Mouse (Mus musculus) intestine, embryonic 14.5 days (tissue): Measurements from ENCODE around the gene Myl7. TPM values are rescaled to one million over a fixed set of nuclear protein-coding genes. Genes with fewer than 3 reads are reported as not detected.

ENCODE experiments used
- ATAC-seq: fragments of 200-750 bp; cut with Nextera tagmentation; replicated peaks from 2 replicates; pipeline ENCODE4 v1.8.0; 2017; ENCODE audit warnings: low read depth, moderate number of reproducible peaks, moderate TSS enrichment, moderate library complexity; ENCODE audit not compliant: low FRiP score, low TSS enrichment
- DNase-seq: peaks from one replicate; pipeline ENCODE4 v3.0.0-alpha.2; 2018; ENCODE audit warnings: low spot score
- H3K27ac ChIP-seq: fragments of 300-500 bp; sonication (generic); 2 replicates; pipeline ENCODE4 v1.5.1; 2014; ENCODE audit warnings: low read depth, mild to moderate bottlenecking, control low read depth
- H3K27me3 ChIP-seq: fragments of 300-500 bp; sonication (generic); replicated peaks from 2 replicates; pipeline ENCODE4 v1.6.1; 2014; ENCODE audit warnings: low read length, control low read depth; ENCODE audit not compliant: control insufficient read depth, insufficient read depth
- H3K36me3 ChIP-seq: fragments of 300-500 bp; sonication (generic); 2 replicates; pipeline ENCODE4 v1.6.1; 2014; ENCODE audit warnings: low read length, control low read depth; ENCODE audit not compliant: control insufficient read depth, insufficient read depth
- H3K4me1 ChIP-seq: fragments of 300-500 bp; sonication (generic); replicated peaks from 2 replicates; pipeline ENCODE4 v1.6.1; 2014; ENCODE audit warnings: low read length, control low read depth, mixed read lengths; ENCODE audit not compliant: control insufficient read depth, insufficient read depth
- H3K4me2 ChIP-seq: fragments of 300-500 bp; sonication (generic); 2 replicates; pipeline ENCODE4 v1.6.1; 2014; ENCODE audit warnings: low read length
- H3K4me3 ChIP-seq: fragments of 300-500 bp; sonication (generic); 2 replicates; pipeline ENCODE4 v1.5.1; 2014; ENCODE audit warnings: low read depth, low read length, control low read depth, mixed read lengths
- H3K9ac ChIP-seq: fragments of 300-500 bp; sonication (generic); 2 replicates; pipeline ENCODE4 v1.6.1; 2014; ENCODE audit warnings: mild to moderate bottlenecking, low read length
- H3K9me3 ChIP-seq: fragments of 300-500 bp; sonication (generic); 2 replicates; pipeline ENCODE4 v1.6.1; 2016; ENCODE audit warnings: low read length, control low read depth; ENCODE audit not compliant: control insufficient read depth
- WGBS: fragments of 180-500 bp; shearing (Covaris S2); extraction: QIAGEN DNeasy Blood & Tissue Kit; methylation state at CpG from one replicate; pipeline ENCODE4 v1.1.7; 2014; 5-methylcytosine and 5-hydroxymethylcytosine counted together
- polyA plus RNA-seq: library from polyadenylated mRNA; unstranded; fragments of >200 nt; fragmentation: Nextera tagmentation; extraction: Ambion mirVana; gene quantifications from 2 replicates; pipeline ENCODE4 v1.2.1, GENCODE M21; 2014

The Myl7 gene
- polyA plus RNA-seq, 1 experiment from 2014 or later: 33.3 TPM

GRCm38 (mm10) chr11:5882518-5882917, 16.1 kb downstream of the Myl7 start:
- Histone ChIP-seq H3K9ac (no peak overlapping the region), H3K27me3 (no peaks in the 10 kb centered on the region), H3K4me1 (peaks cover 4% of the 10 kb centered on the region; the same call in 1 of the 2 replicates), H3K4me2 (no peak overlapping the region), H3K27ac (no peak overlapping the region), H3K9me3 (no peaks in the 10 kb centered on the region), H3K36me3 (no peaks in the 10 kb centered on the region), H3K4me3 (no peak overlapping the region)
- 64% methylated on average over 8 of the region's 8 CpGs for WGBS
- DNase-seq: no peak
- ATAC-seq: no peak

DNA sequence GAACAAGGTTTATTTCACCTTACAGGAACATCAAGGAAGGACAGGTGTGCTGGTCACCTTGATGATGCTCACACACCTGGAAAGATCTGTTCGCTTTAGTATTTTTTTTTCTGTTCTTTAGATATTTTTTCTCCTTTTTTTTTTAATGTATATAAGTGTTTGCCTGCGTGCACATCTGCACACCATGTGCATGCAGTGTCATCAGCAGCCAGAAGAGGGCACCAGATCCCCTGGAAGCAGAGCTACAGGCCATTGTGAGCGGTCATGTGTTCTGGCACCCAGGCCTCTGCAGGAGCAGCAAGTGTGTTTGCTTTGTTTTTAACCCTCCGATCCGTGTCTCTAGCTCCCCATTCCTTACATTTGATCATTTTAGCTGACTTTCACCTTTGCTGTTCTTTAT, 18.7 kb downstream of the Myl7 start:
- 58% methylated on average over 5 of the region's 5 CpGs for WGBS
- H3K27me3 ChIP-seq: no peaks in the 10 kb centered on the region
- H3K4me2 ChIP-seq: no peak overlapping the region
- no peak overlapping the region for H3K9ac ChIP-seq
- H3K4me1 ChIP-seq: peaks cover 8% of the 10 kb centered on the region; the same call in 1 of the 2 replicates
- DNase-seq: peak; percentile 72
- H3K9me3 ChIP-seq: no peaks in the 10 kb centered on the region
- ATAC-seq: no peak
- no peak overlapping the region for H3K4me3 ChIP-seq
- peaks cover 15% of the 10 kb centered on the region for H3K36me3 ChIP-seq
- no peak overlapping the region for H3K27ac ChIP-seq

DNA sequence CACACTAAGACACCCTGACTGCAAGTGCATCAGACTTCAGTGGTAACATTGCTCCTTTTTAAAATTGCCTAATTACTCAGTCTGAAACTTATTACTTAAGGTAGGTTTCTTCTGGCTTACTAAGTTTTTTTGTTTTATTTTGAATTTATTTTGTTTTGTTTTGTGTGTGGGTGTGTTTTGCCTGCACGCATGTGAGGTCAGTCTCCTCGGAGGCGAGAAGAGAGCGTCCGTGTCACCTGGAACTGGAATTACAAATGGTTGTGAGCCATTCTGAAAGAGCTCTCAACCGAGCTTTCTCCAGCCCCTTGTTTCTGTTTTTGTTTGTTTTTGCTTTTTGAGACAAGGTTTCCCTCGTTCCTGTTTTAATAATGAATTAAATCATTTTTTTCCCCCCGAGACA, 19.9 kb downstream of the Myl7 start:
- Histone ChIP-seq H3K4me2 (peak overlapping the region; percentile 81), H3K9me3 (no peaks in the 10 kb centered on the region), H3K27ac (peak overlapping the region; percentile 75), H3K4me3 (peak overlapping the region; percentile 60), H3K9ac (peak overlapping the region; percentile 28), H3K4me1 (peaks cover 8% of the 10 kb centered on the region; the same call in 1 of the 2 replicates), H3K27me3 (no peaks in the 10 kb centered on the region), H3K36me3 (peaks cover 27% of the 10 kb centered on the region)
- no peak for DNase-seq
- no peak for ATAC-seq
- 39% methylated on average over 8 of the region's 8 CpGs for WGBS

DNA sequence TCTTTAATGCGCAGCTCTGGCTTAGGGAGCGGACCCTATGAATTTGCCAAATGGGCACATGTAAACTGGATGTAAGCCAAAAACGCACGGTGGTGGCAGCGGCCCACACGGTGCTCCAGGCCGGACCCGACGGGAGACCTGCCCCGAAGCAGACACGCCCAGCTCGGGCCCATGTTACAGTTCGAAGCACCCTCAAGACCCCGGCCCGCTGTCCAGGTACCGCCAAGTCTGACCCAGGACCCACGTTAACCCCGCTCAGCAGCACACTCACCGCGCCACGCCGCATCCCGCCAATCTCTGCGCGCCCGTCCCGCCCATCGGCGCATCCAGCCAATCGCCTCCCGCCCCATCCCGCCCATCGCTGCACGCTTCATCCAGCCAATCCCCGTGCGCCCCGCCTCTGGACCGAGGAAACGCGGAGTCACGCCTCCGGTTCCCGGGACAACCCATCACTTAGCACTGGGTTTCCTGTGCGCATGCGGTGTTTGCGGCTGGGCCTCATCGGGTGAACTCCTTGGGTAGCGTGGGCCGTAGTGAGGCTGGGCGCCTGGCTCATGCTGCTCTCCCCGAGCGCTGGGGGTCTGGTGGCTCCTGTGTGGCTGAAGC, 20.6 kb downstream of the Myl7 start, which contains the start of gene Pold2:
Gene Pold2, minus strand, starts transcription at position 372 of the 606 bp plus-strand sequence.
- Histone ChIP-seq H3K4me3 (peak within 1 kb of the TSS; percentile 60), H3K4me1 (peaks cover 8% of the 10 kb centered on the region; the same call in 1 of the 2 replicates), H3K9me3 (no peaks in the 10 kb centered on the region), H3K36me3 (peaks cover 34% of the 10 kb centered on the region), H3K4me2 (peak within 1 kb of the TSS; percentile 81), H3K9ac (peak within 1 kb of the TSS; percentile 72), H3K27ac (peak within 1 kb of the TSS; percentile 75), H3K27me3 (no peaks in the 10 kb centered on the region)
- DNase-seq (peak; percentile 96), ATAC-seq (peak; percentile 99)
- under 1% methylated on average over 52 of the region's 52 CpGs for WGBS

DNA sequence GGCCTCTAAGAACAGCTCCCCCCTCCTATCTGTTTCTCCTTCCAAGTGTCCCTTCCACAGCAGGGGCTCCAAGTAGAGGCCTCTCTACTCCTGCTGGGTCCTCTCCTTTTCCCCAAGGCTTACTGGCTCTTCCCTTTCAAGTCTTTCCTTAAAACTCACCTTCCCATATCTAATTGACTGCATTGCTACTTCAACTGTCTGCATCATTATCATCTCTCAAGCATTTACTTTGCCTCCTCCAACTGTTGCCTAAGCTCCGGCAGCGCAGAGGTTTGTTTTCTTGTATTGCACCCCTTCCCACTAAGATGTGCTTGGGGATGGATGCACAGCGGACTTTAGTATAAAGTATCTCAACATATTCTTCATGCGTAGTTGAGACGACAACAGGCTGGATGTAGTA, 21.2 kb downstream of the Myl7 start:
- Histone ChIP-seq H3K4me2 (peak overlapping the region; percentile 81), H3K4me1 (peaks cover 8% of the 10 kb centered on the region; the same call in 1 of the 2 replicates), H3K9me3 (no peaks in the 10 kb centered on the region), H3K27me3 (no peaks in the 10 kb centered on the region), H3K4me3 (peak overlapping the region; percentile 60), H3K9ac (peak overlapping the region; percentile 72), H3K27ac (peak overlapping the region; percentile 75; the same call in 1 of the 2 replicates), H3K36me3 (peaks cover 40% of the 10 kb centered on the region)
- WGBS: 2% methylated on average over 5 of the region's 5 CpGs
- no peak for DNase-seq
- ATAC-seq: no peak

DNA sequence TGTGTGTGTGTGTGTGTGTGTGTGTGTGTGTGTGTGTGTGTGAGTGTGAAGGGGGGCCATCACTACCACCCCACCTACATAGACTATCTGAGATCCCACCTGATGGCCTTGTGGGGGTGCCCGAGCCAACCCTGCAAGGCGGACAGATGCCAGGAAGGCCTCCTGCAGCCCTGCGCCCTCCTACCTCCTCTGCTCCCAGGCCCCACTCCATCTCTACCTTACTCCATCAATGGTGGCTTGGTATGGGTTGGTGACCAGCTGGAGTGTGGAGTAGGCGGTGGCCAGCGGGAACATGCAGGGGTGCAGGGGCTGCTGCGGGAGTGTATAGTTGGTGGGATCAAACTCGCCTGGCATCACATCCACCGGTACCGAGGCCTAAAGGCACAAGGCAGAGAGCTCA, 25.4 kb downstream of the Myl7 start:
- H3K4me3 ChIP-seq: no peak overlapping the region
- peaks cover 77% of the 10 kb centered on the region for H3K36me3 ChIP-seq
- ATAC-seq (no peak), DNase-seq (no peak)
- H3K9ac ChIP-seq: no peak overlapping the region
- H3K4me2 ChIP-seq: no peak overlapping the region
- H3K27ac ChIP-seq: no peak overlapping the region
- no peaks in the 10 kb centered on the region for H3K27me3 ChIP-seq
- peaks cover 8% of the 10 kb centered on the region; the same call in 1 of the 2 replicates for H3K4me1 ChIP-seq
- H3K9me3 ChIP-seq: no peaks in the 10 kb centered on the region
- WGBS: 91% methylated on average over 9 of the region's 9 CpGs

- 93% methylated on average over 11 of the region's 11 CpGs for WGBS
These were observed 25.9 kb downstream of the Myl7 start for GRCm38 (mm10) chr11:5872707-5873106.

DNA sequence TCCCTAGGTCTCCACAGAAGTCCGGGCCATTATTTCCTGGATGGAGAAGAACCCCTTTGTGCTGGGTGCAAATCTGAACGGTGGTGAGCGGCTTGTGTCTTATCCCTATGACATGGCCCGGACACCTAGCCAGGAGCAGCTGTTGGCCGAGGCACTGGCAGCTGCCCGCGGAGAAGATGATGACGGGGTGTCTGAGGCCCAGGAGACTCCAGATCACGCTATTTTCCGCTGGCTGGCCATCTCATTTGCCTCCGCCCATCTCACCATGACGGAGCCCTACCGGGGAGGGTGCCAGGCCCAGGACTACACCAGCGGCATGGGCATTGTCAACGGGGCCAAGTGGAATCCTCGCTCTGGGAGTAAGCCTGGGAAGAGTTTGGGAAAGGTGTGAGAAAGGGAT, 28.5 kb downstream of the Myl7 start:
- peaks cover 77% of the 10 kb centered on the region for H3K36me3 ChIP-seq
- H3K4me2 ChIP-seq: no peak overlapping the region
- 88% methylated on average over 16 of the region's 16 CpGs for WGBS
- no peaks in the 10 kb centered on the region for H3K9me3 ChIP-seq
- H3K27ac ChIP-seq: no peak overlapping the region
- H3K9ac ChIP-seq: no peak overlapping the region
- DNase-seq (no peak), ATAC-seq (no peak)
- no peaks in the 10 kb centered on the region for H3K4me1 ChIP-seq
- H3K27me3 ChIP-seq: no peaks in the 10 kb centered on the region
- H3K4me3 ChIP-seq: no peak overlapping the region

More at GRCm38 (mm10) chr11:5872707-5873106, 25.9 kb downstream of the Myl7 start:
- Histone ChIP-seq H3K9me3 (no peaks in the 10 kb centered on the region), H3K9ac (no peak overlapping the region), H3K36me3 (peaks cover 81% of the 10 kb centered on the region), H3K4me1 (peaks cover 8% of the 10 kb centered on the region; the same call in 1 of the 2 replicates), H3K4me3 (no peak overlapping the region), H3K27ac (no peak overlapping the region), H3K27me3 (no peaks in the 10 kb centered on the region), H3K4me2 (no peak overlapping the region)
- no peak for DNase-seq
- ATAC-seq: no peak

- Histone ChIP-seq H3K36me3 (peaks cover 70% of the 10 kb centered on the region), H3K27ac (no peak overlapping the region), H3K9ac (no peak overlapping the region), H3K9me3 (no peaks in the 10 kb centered on the region), H3K4me2 (no peak overlapping the region), H3K4me1 (no peaks in the 10 kb centered on the region), H3K4me3 (no peak overlapping the region), H3K27me3 (no peaks in the 10 kb centered on the region)
- 92% methylated on average over 16 of the region's 16 CpGs for WGBS
- DNase-seq: no peak
- ATAC-seq: no peak
These were observed 29.3 kb downstream of the Myl7 start for GRCm38 (mm10) chr11:5869331-5869730.
